Mouse (Mus musculus) liver, adult 2 months (tissue): ENCODE results near the gene Sec24a. TPM values are rescaled to one million over a fixed set of nuclear protein-coding genes. Genes with fewer than 3 reads are reported as not detected.
"Not testable (repeated sequence)": the region's sequence is repeated elsewhere in the genome, so short reads cannot be mapped to it uniquely, and the experiment has no call there.

Source experiments
- DNase-seq: peaks from one replicate; pipeline ENCODE4 v3.0.0-alpha.2; 2011; ENCODE audit warnings: low read depth, low spot score; ENCODE audit errors: extremely low read depth
- H3K27ac ChIP-seq: fragments of 200-500 bp; replicated peaks from 2 replicates; pipeline ENCODE4 v1.5.1; 2012; ENCODE audit warnings: low read depth, mild to moderate bottlenecking, control low read depth, inconsistent platforms, low read length; ENCODE audit not compliant: insufficient read depth
- H3K27me3 ChIP-seq: fragments of 200-500 bp; 2 replicates; pipeline ENCODE4 v1.6.1; 2012; ENCODE audit warnings: mild to moderate bottlenecking, moderate library complexity, low read length, inconsistent platforms; ENCODE audit not compliant: control insufficient read depth, insufficient read depth
- H3K36me3 ChIP-seq: fragments of 200-500 bp; 2 replicates; pipeline ENCODE4 v1.6.1; 2012; ENCODE audit warnings: low read length, inconsistent platforms; ENCODE audit not compliant: control insufficient read depth, insufficient read depth
- H3K4me1 ChIP-seq: fragments of 200-500 bp; 2 replicates; pipeline ENCODE4 v1.6.1; 2011; ENCODE audit warnings: low read length; ENCODE audit not compliant: control insufficient read depth, insufficient read depth
- H3K4me3 ChIP-seq: fragments of 200-500 bp; 2 replicates; pipeline ENCODE4 v1.5.1; 2011; ENCODE audit warnings: low read depth, mild to moderate bottlenecking, control low read depth, low read length, moderate library complexity; ENCODE audit not compliant: insufficient read depth
- H3K79me2 ChIP-seq: fragments of 200-500 bp; 2 replicates; pipeline ENCODE4 v1.6.1; 2012; ENCODE audit warnings: inconsistent platforms, mild to moderate bottlenecking, low read length, moderate library complexity; ENCODE audit not compliant: control insufficient read depth, insufficient read depth
- H3K9ac ChIP-seq: fragments of 200-500 bp; 2 replicates; pipeline ENCODE4 v1.6.1; 2012; ENCODE audit warnings: low read depth, mild to moderate bottlenecking, control low read depth, inconsistent platforms, low read length
- CTCF ChIP-seq: fragments of 200-500 bp; IDR thresholded peaks from 2 replicates; pipeline ENCODE4 v1.5.1; 2011; ENCODE audit warnings: low read depth, low read length, control low read depth
- POLR2A ChIP-seq: fragments of 200-500 bp; IDR thresholded peaks from 2 replicates; pipeline ENCODE4 v1.6.1; 2011; ENCODE audit warnings: low read length, control low read depth; ENCODE audit not compliant: insufficient read depth; ENCODE audit errors: extremely low read depth
- WGBS: fragments of 180-500 bp; shearing (Covaris S2); methylation state at CpG from one replicate; pipeline ENCODE4 v1.1.7; 2018; 5-methylcytosine and 5-hydroxymethylcytosine counted together
- polyA plus RNA-seq: library from polyadenylated mRNA; depleted of rRNA; stranded (reverse); fragments of >200 nt; gene quantifications from 2 replicates; pipeline ENCODE4 v1.2.3, GENCODE M21; 2012
- total RNA-seq: library from RNA; depleted of rRNA; stranded (reverse); fragments of >200 nt; gene quantifications from 2 replicates; pipeline ENCODE4 v1.2.3, GENCODE M21; 2014

Sec24a gene
- total and polyA plus RNA-seq, 2 experiments = 30.6 to 45.1 TPM

- Histone ChIP-seq H3K4me1 (peaks cover 24% of the 10 kb centered on the region), H3K27ac (no peak overlapping the region), H3K4me3 (no peak overlapping the region), H3K27me3 (no peaks in the 10 kb centered on the region), H3K36me3 (peaks cover 6% of the 10 kb centered on the region), H3K9ac (no peak overlapping the region), H3K79me2 (peaks cover 17% of the 10 kb centered on the region)
- TF ChIP-seq CTCF (no peak), POLR2A (no peak)
- peak; percentile 100 for DNase-seq
- WGBS = 19% methylated on average over 5 of the region's 5 CpGs
Measured at GRCm38 (mm10) chr11:51757625-51758024, 5.8 kb downstream of the Sec24a start.

GRCm38 (mm10) chr11:51757023-51757422 is 6.4 kb downstream of the Sec24a start:
- peaks cover 21% of the 10 kb centered on the region for H3K79me2 ChIP-seq
- peak overlapping the region; percentile 83 for H3K9ac ChIP-seq
- peaks cover 25% of the 10 kb centered on the region for H3K4me1 ChIP-seq
- H3K36me3 ChIP-seq = peaks cover 7% of the 10 kb centered on the region
- no peaks in the 10 kb centered on the region for H3K27me3 ChIP-seq
- WGBS = 19% methylated on average over 11 of the region's 11 CpGs
- TF ChIP-seq CTCF (no peak), POLR2A (no peak)
- no peak for DNase-seq
- peak overlapping the region; percentile 98 for H3K4me3 ChIP-seq
- peak overlapping the region; percentile 98 for H3K27ac ChIP-seq

- peak; percentile 86 for DNase-seq
- Histone ChIP-seq H3K9ac (peak overlapping the region; percentile 100), H3K79me2 (peaks cover 25% of the 10 kb centered on the region), H3K4me1 (peaks cover 27% of the 10 kb centered on the region), H3K27me3 (no peaks in the 10 kb centered on the region), H3K4me3 (peak overlapping the region; percentile 98), H3K27ac (peak overlapping the region; percentile 99), H3K36me3 (peaks cover 7% of the 10 kb centered on the region)
- TF ChIP-seq POLR2A (peak; percentile 63; the same call in 1 of the 2 replicates), CTCF (no peak)
- under 1% methylated on average over 41 of the region's 41 CpGs for WGBS
Measured at GRCm38 (mm10) chr11:51756352-51756771, 7.1 kb downstream of the Sec24a start.

- H3K9ac ChIP-seq = peak overlapping the region; percentile 100
- peaks cover 29% of the 10 kb centered on the region for H3K79me2 ChIP-seq
- H3K36me3 ChIP-seq = peaks cover 9% of the 10 kb centered on the region
- DNase-seq = peak; percentile 85
- peak overlapping the region; percentile 98 for H3K4me3 ChIP-seq
- H3K27me3 ChIP-seq = no peaks in the 10 kb centered on the region
- no peak for TF ChIP-seq POLR2A
- TF ChIP-seq CTCF = no peak
- H3K27ac ChIP-seq = peak overlapping the region; percentile 99
- WGBS = under 1% methylated on average over 46 of the region's 46 CpGs
- H3K4me1 ChIP-seq = peaks cover 30% of the 10 kb centered on the region
Measured at GRCm38 (mm10) chr11:51755621-51756311, 7.7 kb downstream of the Sec24a start.

GRCm38 (mm10) chr11:51751623-51752225 is 11.7 kb downstream of the Sec24a start:
- WGBS = 64% methylated on average over 6 of the region's 6 CpGs
- H3K9ac ChIP-seq, H3K27ac ChIP-seq, H3K27me3 ChIP-seq, H3K4me3 ChIP-seq, DNase-seq: not testable (repeated sequence)
- H3K79me2 ChIP-seq = peaks cover 46% of the 10 kb centered on the region
- peaks cover 21% of the 10 kb centered on the region for H3K4me1 ChIP-seq
- peaks cover 16% of the 10 kb centered on the region for H3K36me3 ChIP-seq

GRCm38 (mm10) chr11:51746096-51746495 is 17.3 kb downstream of the Sec24a start:
- Histone ChIP-seq H3K27ac (no peak overlapping the region; the same call in 1 of the 2 replicates), H3K79me2 (peaks cover 41% of the 10 kb centered on the region), H3K4me3 (no peak overlapping the region), H3K4me1 (peaks cover 18% of the 10 kb centered on the region; the same call in 1 of the 2 replicates), H3K27me3 (no peaks in the 10 kb centered on the region), H3K36me3 (peaks cover 50% of the 10 kb centered on the region), H3K9ac (no peak overlapping the region)
- peak; percentile 87 for DNase-seq
- TF ChIP-seq POLR2A (no peak), CTCF (no peak)
- 26% methylated on average over 1 of the region's 1 CpGs for WGBS
